Mouse (Mus musculus): ENCODE measurements around the gene Diras2.

Diras2 gene

GRCm38 (mm10) chr13:52552822-52553477 is 21.9 kb upstream of the Diras2 start:
- no peak for DNase-seq (ENCODE audit: low read depth in 2 of 2, low spot score in 2 of 2)

- DNase-seq (ENCODE audit: low read depth in 2 of 2, low spot score in 2 of 2): no peak
These were observed 20.2 kb upstream of the Diras2 start for GRCm38 (mm10) chr13:52551275-52551674.

GRCm38 (mm10) chr13:52550690-52551193 is 19.7 kb upstream of the Diras2 start:
- DNase-seq (ENCODE audit: low read depth in 2 of 2, low spot score in 2 of 2): no peak

GRCm38 (mm10) chr13:52546288-52546687 is 15.2 kb upstream of the Diras2 start:
- no peak for DNase-seq (ENCODE audit: low read depth in 2 of 2, low spot score in 2 of 2)

- no peak for DNase-seq (ENCODE audit: low read depth in 2 of 2, low spot score in 2 of 2)
These were observed 11.6 kb upstream of the Diras2 start for GRCm38 (mm10) chr13:52542636-52543035.

GRCm38 (mm10) chr13:52542036-52542526 is 11.0 kb upstream of the Diras2 start:
- no peak for DNase-seq (ENCODE audit: low read depth in 2 of 2, low spot score in 2 of 2)

GRCm38 (mm10) chr13:52541385-52542035 is 10.4 kb upstream of the Diras2 start:
- no peak for DNase-seq (ENCODE audit: low read depth in 2 of 2, low spot score in 2 of 2)

- DNase-seq (ENCODE audit: low read depth in 2 of 2, low spot score in 2 of 2): no peak
These were observed 8.4 kb upstream of the Diras2 start for GRCm38 (mm10) chr13:52539461-52539860.

- DNase-seq (ENCODE audit: low read depth in 2 of 2, low spot score in 2 of 2): no peak
These were observed 7.6 kb upstream of the Diras2 start for GRCm38 (mm10) chr13:52538588-52539116.

- DNase-seq (ENCODE audit: low read depth in 2 of 2, low spot score in 2 of 2): peak in 1 of 2 experiments; percentile 7
These were observed 6.9 kb upstream of the Diras2 start for GRCm38 (mm10) chr13:52537754-52538587.

- peak; percentile 23 to 40 for DNase-seq (ENCODE audit: low read depth in 2 of 2, low spot score in 2 of 2)
These were observed 4.5 kb upstream of the Diras2 start for GRCm38 (mm10) chr13:52535542-52535941.

GRCm38 (mm10) chr13:52533644-52534043 is 2.6 kb upstream of the Diras2 start:
- no peak for DNase-seq (ENCODE audit: low read depth in 2 of 2, low spot score in 2 of 2)

GRCm38 (mm10) chr13:52530008-52530945 is 802 bp downstream of the Diras2 start:
- no peak for DNase-seq (ENCODE audit: low read depth in 2 of 2, low spot score in 2 of 2)

- DNase-seq (ENCODE audit: low read depth in 2 of 2, low spot score in 2 of 2): no peak
These were observed 1.7 kb downstream of the Diras2 start for GRCm38 (mm10) chr13:52529188-52529972.

GRCm38 (mm10) chr13:52528786-52529185 is 2.3 kb downstream of the Diras2 start:
- no peak for DNase-seq (ENCODE audit: low read depth in 2 of 2, low spot score in 2 of 2)

GRCm38 (mm10) chr13:52528281-52528680 is 2.8 kb downstream of the Diras2 start:
- DNase-seq (ENCODE audit: low read depth in 2 of 2, low spot score in 2 of 2): no peak

- no peak for DNase-seq (ENCODE audit: low read depth in 2 of 2, low spot score in 2 of 2)
These were observed 4.6 kb downstream of the Diras2 start for GRCm38 (mm10) chr13:52526249-52527035.

GRCm38 (mm10) chr13:52524313-52524712 is 6.8 kb downstream of the Diras2 start:
- DNase-seq (ENCODE audit: low read depth in 2 of 2, low spot score in 2 of 2): no peak

- DNase-seq (ENCODE audit: low read depth in 2 of 2, low spot score in 2 of 2): no peak
These were observed 9.9 kb downstream of the Diras2 start for GRCm38 (mm10) chr13:52521176-52521575.

All from CD8-positive naive resting alpha-beta T cell, adult 2 months (primary cell).